Mouse (Mus musculus): ENCODE data around the gene Arhgdia.
"Not testable (repeated sequence)": the region's sequence is repeated elsewhere in the genome, so short reads cannot be mapped to it uniquely, and the experiment has no call there.

Gene Arhgdia

GRCm38 (mm10) chr11:120613481-120613972 is 32.1 kb upstream of the Arhgdia start:
- DNase-seq: no peak

DNA sequence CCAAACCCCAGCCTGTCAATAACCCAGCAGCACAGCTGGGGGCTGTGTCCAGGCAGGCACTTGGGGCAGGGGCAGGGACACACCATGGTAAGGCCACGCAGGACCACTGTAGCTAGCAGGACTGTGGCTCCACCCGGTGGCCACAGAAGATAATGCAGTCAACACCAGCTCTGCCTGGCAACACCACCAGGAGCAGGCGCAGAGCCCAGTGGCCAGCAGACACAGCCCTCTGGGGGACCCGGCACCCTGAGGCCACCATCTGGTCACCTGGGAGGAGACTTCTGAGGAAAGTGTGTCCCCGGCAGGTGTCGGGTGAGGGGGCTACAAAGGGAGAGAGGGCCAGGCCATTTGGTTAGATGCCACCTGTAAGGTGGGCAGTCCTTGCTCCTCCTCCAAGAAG is 31.3 kb upstream of the Arhgdia start:
- DNase-seq: peak; percentile 86

GRCm38 (mm10) chr11:120610477-120611046 is 29.1 kb upstream of the Arhgdia start:
- DNase-seq: no peak

GRCm38 (mm10) chr11:120609250-120609649 is 27.8 kb upstream of the Arhgdia start:
- no peak for DNase-seq

DNA sequence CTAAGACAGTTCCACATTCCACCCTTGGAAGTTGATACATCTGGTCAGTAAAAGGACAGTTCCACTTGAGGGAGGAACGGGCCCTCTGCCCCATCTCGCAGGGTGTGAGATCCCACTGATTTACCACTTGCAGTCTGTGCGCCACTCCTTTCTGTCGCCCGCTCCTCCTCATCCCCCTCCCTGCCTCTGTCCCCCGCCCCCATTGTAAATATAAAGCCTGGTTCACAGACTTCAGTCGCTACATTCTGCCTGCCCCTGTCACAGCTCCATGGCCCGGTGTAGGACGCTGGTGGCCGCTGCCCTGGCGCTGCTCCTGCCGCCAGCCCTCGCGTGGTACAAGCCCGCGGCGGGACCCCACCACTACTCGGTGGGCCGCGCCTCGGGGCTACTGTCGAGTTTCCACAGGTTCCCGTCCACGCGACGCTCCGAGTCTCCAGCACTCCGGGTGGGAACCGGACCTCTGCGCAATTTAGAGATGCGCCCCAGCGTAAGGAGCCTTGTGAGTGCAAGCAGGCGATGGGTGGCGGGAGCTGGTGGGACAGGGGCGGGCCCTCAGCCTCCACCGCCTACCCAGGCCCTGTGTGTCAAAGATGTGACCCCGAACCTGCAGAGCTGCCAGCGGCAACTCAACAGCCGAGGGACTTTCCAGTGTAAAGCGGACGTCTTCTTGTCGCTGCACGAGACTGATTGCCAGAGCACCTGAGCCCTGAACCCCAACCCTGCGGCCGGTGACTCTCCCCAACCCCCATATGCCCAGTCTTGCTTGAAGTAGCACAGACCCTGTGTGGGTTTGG is 27.0 kb upstream of the Arhgdia start, which contains the start of gene Npb:
Gene Npb (plus strand): TSS at position 237 of the 794 bp plus-strand sequence.
- DNase-seq: peak; percentile 5

DNA sequence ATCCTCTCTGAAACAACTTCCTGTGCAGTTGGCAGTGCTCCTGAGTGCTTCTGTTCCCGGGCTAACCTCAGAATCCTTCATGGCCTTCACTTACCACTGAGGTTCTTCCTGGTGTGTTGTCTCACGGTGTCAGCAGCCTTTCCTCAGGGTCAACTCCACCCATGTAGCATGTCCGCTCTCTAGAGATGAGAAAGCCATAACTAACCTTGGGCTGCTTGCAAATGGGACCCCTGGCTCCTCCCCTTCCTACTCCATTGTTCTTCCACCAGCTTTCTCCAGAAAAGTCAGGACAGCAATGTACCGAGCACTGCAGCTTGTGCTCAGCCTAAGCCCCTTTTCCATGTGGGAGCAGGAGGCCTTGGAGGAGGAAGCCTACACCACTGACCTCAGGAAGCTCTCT is 25.3 kb upstream of the Arhgdia start:
- DNase-seq: no peak

GRCm38 (mm10) chr11:120605667-120606066 is 24.2 kb upstream of the Arhgdia start:
- DNase-seq: no peak

- DNase-seq: no peak
These were observed 22.1 kb upstream of the Arhgdia start for GRCm38 (mm10) chr11:120603545-120603944.

GRCm38 (mm10) chr11:120600716-120601115 is 19.3 kb upstream of the Arhgdia start:
- no peak for DNase-seq

- DNase-seq: no peak
These were observed 17.6 kb upstream of the Arhgdia start for GRCm38 (mm10) chr11:120598990-120599549.

GRCm38 (mm10) chr11:120598283-120598989 is 17.0 kb upstream of the Arhgdia start, which contains the start of the genes Alyref and Anapc11:
TSS of gene Alyref (minus strand) at chr11:120598365.
TSS of gene Anapc11 (plus strand) at chr11:120598421.
- DNase-seq: peak; percentile 95

GRCm38 (mm10) chr11:120597240-120598235 is 16.1 kb upstream of the Arhgdia start:
- DNase-seq: no peak

- DNase-seq: no peak
These were observed 7.1 kb upstream of the Arhgdia start for GRCm38 (mm10) chr11:120588531-120588930.

DNA sequence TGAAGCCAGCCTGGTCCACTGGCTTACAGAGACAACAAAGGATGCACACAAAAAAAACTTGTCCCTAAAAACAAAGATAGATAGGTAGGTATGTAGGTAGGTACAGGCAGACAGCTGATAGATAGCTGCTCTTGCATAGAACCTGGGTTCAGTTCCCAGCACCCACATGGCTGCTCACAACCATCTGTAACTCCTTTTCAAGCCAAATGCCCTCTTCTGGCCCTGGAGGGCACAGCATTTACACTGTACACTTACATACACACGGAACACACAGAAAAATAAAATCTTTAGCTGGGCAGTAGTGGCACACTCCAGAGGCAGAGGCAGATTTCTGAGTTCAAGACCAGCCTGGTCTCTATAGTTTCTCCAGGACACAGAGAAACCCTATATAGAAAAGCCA is 2.5 kb upstream of the Arhgdia start:
- no peak for DNase-seq

DNA sequence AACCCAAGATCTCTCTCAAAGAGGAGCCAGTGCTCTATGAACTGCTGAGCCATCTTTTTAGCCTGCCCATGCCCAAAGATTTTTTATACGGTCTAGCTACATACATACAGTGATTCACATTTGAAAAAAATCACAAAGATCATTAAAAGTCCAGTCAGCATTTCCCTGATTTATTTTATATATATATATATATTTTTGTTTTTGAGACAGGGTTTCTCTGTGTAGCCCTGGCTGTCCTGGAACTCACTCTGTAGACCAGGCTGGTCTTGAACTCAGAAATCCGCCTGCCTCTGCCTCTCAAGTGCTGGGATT is 1.5 kb upstream of the Arhgdia start:
- not testable (repeated sequence) for DNase-seq

GRCm38 (mm10) chr11:120582268-120582981 is 1.0 kb upstream of the Arhgdia start:
- peak; percentile 67 for DNase-seq

GRCm38 (mm10) chr11:120580871-120581331 is 523 bp downstream of the Arhgdia start:
- peak; percentile 59 for DNase-seq

DNA sequence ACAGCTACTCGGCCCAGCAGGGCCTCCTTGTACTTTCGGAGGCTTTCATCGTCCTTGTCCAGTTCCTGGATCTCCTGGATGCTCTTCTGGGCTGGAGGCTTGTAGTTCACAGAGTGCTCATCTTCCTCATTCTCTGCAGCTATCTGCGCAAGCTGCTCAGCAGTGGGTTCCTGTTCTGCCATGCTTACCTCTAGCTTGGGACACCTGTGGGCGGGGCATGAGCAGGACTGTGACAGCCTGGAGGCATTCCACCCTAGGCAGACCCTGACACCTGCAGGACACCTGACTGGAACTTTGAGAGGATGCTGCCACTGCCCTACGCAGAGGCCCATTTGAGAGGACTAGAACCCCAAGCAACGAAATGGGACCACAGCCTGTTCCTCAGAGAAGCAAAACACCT is 1.2 kb downstream of the Arhgdia start:
- peak; percentile 40 for DNase-seq

DNA sequence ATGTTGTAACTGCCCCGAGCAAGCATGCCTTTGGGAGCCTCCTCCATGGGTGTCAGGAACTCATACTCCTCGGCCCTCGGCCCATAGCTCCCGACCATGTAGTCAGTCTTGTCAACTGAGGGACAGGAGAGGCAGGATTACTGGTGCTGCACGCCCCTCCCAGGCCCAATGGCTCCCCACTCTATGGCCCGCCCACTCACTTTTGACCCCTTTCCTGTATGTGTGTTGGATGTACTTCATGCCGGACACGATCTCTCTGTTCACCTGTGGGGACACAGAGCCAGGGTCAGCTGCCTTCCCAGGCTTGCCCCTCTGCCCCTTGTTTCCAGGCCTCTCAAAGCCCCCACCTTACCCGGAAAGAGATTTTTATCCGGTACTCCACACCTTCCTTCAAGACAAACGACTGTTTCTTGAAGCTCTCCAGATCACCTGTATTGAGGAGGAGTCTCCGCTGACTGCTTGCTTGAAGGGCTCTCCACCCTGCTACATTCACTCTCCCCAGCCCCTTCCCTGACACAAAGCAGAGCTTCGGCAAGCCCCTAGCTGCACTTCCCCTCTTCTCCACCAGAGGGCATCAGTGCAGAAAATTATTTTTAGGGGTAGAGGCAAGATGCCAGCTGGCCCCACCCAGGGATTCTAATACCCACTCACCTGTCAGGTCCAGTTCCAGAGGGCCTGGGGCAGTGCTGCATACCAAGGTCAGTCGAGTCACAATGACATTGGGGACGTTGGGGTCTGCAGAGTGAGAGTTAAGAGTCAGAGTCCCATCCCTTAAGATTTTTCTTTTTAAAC is 1.9 kb downstream of the Arhgdia start:
- peak; percentile 85 for DNase-seq

DNA sequence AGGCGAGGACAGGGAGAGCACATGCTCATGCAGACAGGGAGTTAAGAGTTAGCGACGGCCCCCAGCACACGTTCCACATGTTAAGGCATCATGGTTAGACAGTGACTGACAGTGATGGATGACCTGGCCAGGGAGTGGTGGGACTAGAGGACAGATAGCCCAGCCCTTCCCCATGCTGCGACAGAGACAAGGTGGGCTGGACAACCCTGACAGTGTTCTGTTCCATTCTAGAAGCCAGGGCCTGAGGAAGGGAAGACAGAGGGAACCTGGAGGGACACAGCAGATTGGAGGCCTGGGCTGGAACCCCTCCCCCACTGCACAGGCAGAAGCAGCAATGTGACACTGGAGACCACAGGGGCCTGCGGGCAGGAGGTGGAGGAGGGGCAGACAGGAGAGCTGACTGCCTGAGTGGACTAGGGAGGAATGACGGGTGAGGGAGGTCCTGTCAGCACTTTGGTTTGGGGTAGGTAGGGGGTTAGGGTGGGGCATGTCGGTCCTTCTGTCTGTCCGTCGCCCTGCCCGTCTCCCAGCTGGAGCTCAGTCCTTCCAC is 2.7 kb downstream of the Arhgdia start:
- DNase-seq: no peak

Measured in lung, postnatal 10 days (tissue).